ENCODE assay signal across 8 mouse cellular contexts in the genomic region with DNA sequence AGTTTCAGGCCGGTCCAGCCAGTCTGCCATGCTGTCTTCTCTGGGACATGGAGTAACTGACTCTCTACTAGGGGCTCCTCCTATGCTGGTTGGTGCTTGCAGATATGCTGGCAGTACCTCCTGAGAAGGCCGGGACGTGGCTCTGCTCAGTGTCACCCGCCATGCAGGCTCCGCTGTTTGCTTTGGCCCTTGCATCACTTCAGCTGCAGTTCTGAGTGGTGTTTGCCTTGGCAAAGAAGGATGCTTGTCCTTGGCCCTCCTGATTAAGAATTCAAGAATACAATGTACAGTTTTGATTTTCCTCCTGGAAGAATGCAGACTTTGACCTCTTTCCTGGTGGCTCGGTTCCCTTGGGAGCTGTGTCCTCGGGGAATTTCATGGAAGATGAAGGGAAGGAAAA. TPM values are rescaled to one million over a fixed set of nuclear protein-coding genes. Genes with fewer than 3 reads are reported as not detected.
DNase-seq lines count a peak whose midpoint lies in the region; ATAC-seq lines count a peak whose summit lies in the region.

No protein-coding gene starts in this region.

- no peaks in the 10 kb centered on the region for H3K36me3 ChIP-seq in heart, embryonic 13.5 days
- H3K36me3 ChIP-seq in liver, embryonic 16.5 days (ENCODE audit: control insufficient read depth, insufficient read depth): no peaks in the 10 kb centered on the region

- H3K9ac ChIP-seq in heart, embryonic 13.5 days: no peak overlapping the region; the same call in 1 of the 2 replicates
- H3K9ac ChIP-seq in liver, embryonic 16.5 days (ENCODE audit: low read depth, low read length): no peak overlapping the region

- peak overlapping the region; percentile 72 for H3K27ac ChIP-seq in heart, embryonic 13.5 days (replicated peaks)
- H3K27ac ChIP-seq in liver, embryonic 16.5 days (ENCODE audit: low read length): no peak overlapping the region

- ATAC-seq in heart, embryonic 13.5 days (ENCODE audit: extremely low read depth, insufficient number of reproducible peaks, low FRiP score, low TSS enrichment): no peak
- ATAC-seq in liver, embryonic 16.5 days (ENCODE audit: low read depth): no peak

- peaks cover 69% of the 10 kb centered on the region for H3K4me1 ChIP-seq in heart, embryonic 13.5 days
- H3K4me1 ChIP-seq in liver, embryonic 16.5 days (ENCODE audit: control insufficient read depth, low read depth, low read length): peaks cover 30% of the 10 kb centered on the region

- H3K4me3 ChIP-seq in heart, embryonic 13.5 days: peak overlapping the region; percentile 83
- no peak overlapping the region for H3K4me3 ChIP-seq in liver, embryonic 16.5 days (ENCODE audit: low read depth, low read length)

- H3K4me2 ChIP-seq in heart, embryonic 13.5 days: peak overlapping the region; percentile 99
- H3K4me2 ChIP-seq in liver, embryonic 16.5 days (ENCODE audit: low read depth, low read length): peak overlapping the region; percentile 91

- H3K9me3 ChIP-seq in heart, embryonic 13.5 days: no peaks in the 10 kb centered on the region
- no peaks in the 10 kb centered on the region for H3K9me3 ChIP-seq in liver, embryonic 16.5 days (replicated peaks; ENCODE audit: control insufficient read depth, low read length)

- H3K27me3 ChIP-seq in heart, embryonic 13.5 days (replicated peaks): peaks cover 19% of the 10 kb centered on the region
- H3K27me3 ChIP-seq in liver, embryonic 16.5 days (ENCODE audit: control insufficient read depth, insufficient read depth, low read depth, low read length): peaks cover 41% of the 10 kb centered on the region

- WGBS in heart, embryonic 13.5 days: 56% methylated on average over 7 of the region's 7 CpGs
- 61% methylated on average over 7 of the region's 7 CpGs for WGBS in liver, embryonic 16.5 days (ENCODE audit: insufficient replicate concordance)

- peak; percentile 43 for DNase-seq in cerebellum, adult 9-11 months
- no peak for DNase-seq in cerebellum, adult 18-20 months
- peak; percentile 74 for DNase-seq in 3134 (ENCODE audit: extremely low read depth, insufficient read length, low spot score)
- no peak for DNase-seq in right cerebral cortex, adult 2 months (ENCODE audit: low spot score in 2 of 2)
- no peak for DNase-seq in gastrocnemius, postnatal 10 days
- DNase-seq in left cerebral cortex, adult 11 months (ENCODE audit: low spot score): no peak

RNA-seq across cellular contexts. Expression of gene Baiap2, which starts 2.8 kb away (rescaled TPM):
- polyA plus RNA-seq in heart, embryonic 13.5 days (2015; fragmentation: Nextera tagmentation; extraction: Ambion mirVana): 12.3 and 12.4 TPM in 2 replicates
- 8.1 and 10.1 TPM in 2 replicates for polyA plus RNA-seq in liver, embryonic 16.5 days (2015; fragmentation: Nextera tagmentation; extraction: Ambion mirVana)
- 1 to 10 TPM; 4.1 to 6.3 TPM for total RNA-seq in gastrocnemius, postnatal 10 days (2021)

RNA-seq across cellular contexts. Expression of gene Chmp6, which starts 32.1 kb away (rescaled TPM):
- polyA plus RNA-seq in heart, embryonic 13.5 days (2015; fragmentation: Nextera tagmentation; extraction: Ambion mirVana): 68.4 and 71.2 TPM in 2 replicates
- polyA plus RNA-seq in liver, embryonic 16.5 days (2015; fragmentation: Nextera tagmentation; extraction: Ambion mirVana): 23.5 and 25.4 TPM in 2 replicates
- 10 to 100 TPM; 30.8 to 33.5 TPM for total RNA-seq in gastrocnemius, postnatal 10 days (2021)

Comparison
In these comparisons a context has a peak if more than half of its experiments do, and no peak if none do; other contexts are left out.
1. DNase-seq: peak in cerebellum, adult 9-11 months (single experiment) and 3134 (single experiment); none in cerebellum, adult 18-20 months (0 of 2), right cerebral cortex, adult 2 months (0 of 2), gastrocnemius, postnatal 10 days (single experiment) and left cerebral cortex, adult 11 months (single experiment).